Mouse (Mus musculus) heart, postnatal 25 days (tissue): ENCODE data around the gene Scamp4. TPM values are rescaled to one million over a fixed set of nuclear protein-coding genes. Genes with fewer than 3 reads are reported as not detected.
A peak's percentile ranks its signal among the peaks of the same experiment; 100 is the strongest.
"Not testable (repeated sequence)": the region's sequence is repeated elsewhere in the genome, so short reads cannot be mapped to it uniquely, and the experiment has no call there.

ENCODE experiments used
- DNase-seq: peaks from one replicate; pipeline ENCODE4 v3.0.0; 2022; ENCODE audit warnings: low spot score
- intact Hi-C: fragments of 180-260 bp; cut with DNase I; formaldehyde crosslinking; loops from one replicate; pipeline ENCODE4 v1.15.1; 2025
- total RNA-seq, 2 experiments: library from RNA; stranded (reverse); gene quantifications; 2 replicates each; pipeline ENCODE4 v1.2.3; 2021

Gene Scamp4
- total RNA-seq, 2 experiments from 2014 or later: 21.0 to 21.7 TPM

DNA sequence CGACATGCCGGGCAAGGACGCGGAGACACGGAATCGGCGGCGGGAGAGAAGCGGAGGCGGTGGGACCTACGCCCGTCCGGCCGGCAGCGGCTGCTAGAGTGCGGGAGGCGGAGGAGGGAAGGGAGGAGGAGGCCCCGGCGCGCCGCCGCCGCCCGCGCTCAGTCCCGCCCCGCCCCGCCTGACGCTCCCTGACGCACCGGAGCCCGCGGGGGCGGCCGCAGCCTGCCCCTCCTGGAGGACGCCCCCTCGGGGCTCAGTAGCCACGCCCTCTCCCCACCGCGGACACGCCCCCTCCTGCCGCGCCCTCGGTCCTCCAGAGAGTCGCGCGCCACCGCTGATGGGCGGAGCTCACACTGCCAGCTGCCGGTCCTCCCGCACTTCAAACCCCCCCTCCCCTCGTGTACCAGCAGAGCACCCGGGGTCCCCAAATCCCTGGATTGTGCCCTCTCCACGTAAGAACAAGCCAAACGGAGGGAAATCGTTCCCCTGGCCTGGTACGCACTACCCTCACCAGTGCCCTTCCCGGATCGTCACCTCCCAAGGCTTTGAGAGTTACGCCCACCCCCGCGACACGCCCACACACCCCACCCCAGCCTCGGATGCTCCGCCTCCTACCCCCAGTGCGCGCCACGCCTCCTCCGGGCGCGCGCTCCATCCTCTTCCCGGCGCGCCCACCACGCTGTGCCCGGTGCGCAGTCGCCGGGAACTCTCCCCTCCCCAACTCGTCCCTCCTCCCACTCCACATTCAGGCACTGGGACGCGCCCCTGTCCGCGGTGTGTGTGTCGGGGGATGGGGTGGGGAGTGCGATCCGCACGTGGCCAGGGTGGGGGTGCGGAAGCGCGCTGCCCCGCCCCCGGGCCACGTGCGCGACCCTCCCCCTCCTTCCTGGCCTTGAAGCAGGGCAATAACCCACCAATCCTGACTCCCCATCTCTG lies 25.2 kb upstream of the Scamp4 start, which contains the start of gene Klf16:
Gene Klf16 (minus strand): TSS at position 127 of the 936 bp plus-strand sequence.
- intact Hi-C loops: no loop called here
- peak; percentile 96 for DNase-seq

DNA sequence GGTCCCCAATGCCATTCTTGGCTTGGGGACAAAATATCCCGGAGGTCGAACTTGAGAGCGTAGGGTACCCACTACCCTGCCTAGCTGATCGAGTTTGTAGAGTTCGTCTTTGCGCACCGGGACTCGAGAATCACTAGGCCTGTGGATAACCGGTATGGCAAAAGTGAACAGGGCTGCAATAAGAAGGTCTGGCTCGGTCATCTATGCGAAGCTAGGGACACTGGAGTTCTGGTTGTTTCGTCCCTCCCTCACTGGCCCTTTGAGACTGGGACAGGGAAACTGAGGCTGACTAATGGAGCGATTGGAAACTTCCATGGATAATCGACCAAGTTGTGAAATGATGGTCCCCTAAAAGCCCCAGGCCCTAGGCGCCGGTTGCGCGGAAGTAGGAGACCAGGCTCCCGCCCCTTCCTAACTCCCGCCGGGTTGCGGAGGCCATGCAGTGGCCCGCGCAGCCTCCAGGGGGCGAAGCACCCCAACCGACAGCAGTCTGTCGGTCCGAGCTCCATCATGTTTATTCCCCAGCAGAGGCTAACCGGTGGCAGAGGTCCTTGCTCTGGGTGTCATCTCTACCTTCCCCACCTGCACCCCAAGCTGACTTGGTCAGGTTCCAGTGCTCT lies 24.4 kb upstream of the Scamp4 start:
- intact Hi-C loops: no loop called here
- peak; percentile 77 for DNase-seq

DNA sequence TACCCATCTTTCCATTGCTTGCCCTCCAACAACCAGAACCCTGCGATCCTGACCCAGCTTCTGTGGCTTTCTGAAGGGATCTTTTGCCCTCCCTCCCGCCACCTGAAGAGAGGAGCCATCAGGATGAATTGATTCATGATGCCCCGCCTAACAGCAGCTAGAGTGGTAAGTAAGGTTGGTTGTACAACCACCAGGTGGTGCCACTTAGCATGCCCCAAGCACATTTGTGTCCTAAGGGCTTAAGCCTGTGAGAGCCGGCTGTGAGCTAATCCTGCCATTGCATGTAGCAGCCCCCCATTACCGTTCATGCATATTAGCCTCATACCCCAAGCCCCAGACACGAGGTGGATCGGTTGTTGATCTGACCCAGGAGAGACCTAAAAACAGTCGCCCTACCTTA lies 23.8 kb upstream of the Scamp4 start:
- intact Hi-C loops: no loop called here
- no peak for DNase-seq

DNA sequence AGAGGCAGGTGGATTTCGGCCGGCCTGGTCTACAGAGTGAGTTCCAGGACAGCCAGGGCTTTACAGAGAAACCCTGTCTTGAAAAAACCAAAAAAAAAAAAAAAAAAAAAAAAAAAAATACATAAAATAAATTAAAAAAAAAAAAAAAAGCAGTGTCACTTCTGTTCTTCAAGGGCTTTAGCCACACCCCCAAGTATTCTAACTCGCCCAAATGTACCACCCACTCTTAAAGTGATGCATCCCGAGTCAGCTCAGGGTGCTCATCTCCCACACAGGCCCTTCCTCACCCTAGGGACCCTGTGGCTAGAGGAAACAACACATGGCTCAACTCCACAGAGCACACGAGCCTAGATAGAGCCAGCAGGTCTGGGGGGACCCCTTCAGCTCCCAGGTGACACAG lies 19.6 kb upstream of the Scamp4 start:
- intact Hi-C loops: no loop called here
- no peak for DNase-seq

DNA sequence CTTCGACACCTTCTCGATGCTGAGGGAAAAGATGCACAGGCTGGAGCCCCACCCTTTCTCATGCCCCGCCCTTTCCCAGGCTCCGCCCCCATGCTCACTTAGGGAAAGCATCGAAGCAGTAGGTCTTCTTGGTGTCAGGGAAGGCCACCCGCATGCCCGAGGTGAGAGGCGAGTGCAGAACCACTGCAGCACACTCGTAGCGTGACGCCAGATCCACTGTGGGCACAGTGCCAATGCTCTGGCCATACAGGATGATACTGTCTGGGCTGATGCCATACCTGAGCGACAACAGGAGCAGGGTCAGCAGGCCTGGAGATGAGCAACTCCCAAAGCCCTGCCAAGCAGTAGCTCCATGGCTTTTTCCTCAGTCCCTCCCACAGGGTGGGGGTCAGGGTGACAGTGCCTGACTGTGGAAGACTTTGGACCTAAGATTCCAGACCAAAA lies 18.6 kb upstream of the Scamp4 start:
- DNase-seq: no peak
- intact Hi-C loops: no loop called here

DNA sequence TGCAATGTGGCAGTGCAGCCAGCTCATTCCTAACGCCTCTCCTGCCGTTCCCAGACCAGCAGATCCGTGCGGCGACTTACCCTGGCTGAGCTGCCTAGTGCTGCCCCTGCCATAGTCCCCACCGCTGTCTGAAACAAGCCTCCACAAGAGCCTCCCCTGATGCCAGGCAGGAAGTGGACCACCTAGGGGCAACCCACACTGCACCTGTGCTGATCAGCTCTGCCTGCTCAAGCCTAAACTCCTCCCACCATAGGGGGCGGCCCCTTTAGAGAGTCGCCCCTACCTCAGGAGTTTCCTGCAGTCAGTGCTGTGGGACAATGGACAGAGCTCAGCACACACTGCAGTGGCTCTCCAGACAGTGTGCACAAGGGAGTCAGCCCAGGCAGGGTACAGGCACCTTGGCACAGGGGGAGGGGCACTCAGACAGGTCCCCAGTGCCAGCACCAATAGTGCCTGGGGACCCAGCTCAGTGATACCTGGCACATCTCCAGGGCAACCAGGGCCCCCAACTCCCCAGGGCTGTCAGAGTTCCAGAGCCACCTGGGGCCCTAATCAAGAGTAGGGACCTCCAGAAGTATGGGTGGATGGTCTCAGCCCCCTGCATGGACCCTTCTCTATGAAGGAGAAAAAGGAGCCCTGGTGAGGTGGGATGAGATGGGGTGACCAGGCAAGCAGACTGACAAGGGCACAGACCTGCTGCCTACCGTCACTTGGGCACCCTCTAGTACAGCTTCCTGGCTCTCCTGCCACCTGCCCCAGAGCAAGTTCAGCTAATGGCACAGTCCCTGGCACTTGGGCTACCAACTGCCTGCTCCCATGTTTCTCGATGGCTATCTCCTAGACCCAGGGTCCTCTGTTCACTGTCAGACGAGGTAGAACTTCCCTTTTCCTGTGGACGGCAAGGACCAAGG lies 17.8 kb upstream of the Scamp4 start:
- no peak for DNase-seq
- intact Hi-C loops: no loop called here

DNA sequence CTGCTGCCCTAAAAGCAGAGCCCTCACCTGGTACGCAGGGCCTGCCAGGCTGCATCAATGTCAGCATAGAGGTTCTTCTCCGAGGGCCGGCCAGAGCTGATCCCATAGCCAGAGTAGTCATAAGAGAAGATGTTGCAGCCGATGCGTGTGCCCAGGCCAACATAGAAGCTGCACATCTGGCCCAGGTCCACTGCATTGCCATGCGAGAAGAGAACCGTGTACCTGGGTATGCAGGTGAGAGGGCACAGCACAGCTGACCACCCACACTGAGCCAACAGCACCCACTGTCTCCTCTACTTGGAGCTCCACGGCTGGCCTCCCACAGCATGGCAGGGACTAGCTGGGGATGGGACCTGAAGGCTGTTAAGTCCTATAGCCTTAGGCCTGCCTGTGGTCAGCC lies 17.1 kb upstream of the Scamp4 start:
- DNase-seq: no peak
- intact Hi-C loops: no loop called here

DNA sequence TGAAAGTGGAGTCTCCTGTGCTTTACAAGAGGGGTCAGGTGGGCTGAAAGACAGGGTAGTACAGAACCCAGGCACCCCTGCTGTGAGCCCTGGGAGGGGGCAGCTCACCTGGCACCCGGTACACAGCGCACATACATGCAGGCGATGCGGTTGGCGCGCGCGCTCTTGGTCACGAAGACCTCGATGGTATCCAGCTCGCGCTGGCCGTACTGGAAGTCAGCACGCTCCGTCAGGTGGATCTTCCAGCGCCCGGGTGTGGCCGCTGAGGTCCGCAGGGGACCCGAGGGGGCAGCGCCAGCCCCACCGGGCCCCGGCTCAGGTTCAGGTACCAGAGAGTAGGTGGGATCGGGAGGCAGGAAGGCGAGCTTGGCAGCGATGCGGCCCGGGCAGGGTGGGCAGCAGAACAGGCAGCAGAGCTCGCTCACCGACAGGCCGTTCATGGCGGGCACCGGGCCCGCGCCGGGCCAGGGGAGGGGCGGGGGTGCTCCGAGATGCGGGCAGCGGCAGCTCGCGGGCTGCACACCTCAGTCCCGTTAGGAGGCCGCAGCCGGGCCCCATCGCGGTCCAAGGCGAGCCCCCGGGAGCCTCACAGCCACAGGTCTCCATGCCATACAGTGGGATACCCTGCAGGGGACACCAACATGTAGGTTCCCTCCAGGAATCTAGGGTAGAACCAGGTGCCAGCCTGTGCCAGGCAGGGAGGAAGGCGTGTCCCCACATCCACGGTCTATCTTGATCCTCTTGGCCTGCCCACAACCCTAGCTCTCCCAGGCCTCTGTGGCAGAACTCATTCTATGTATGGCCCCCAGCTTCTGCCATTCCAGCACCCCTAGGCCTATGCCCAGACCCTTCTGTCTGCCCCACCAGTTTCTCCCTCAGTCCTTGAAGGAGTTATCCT lies 16.0 kb upstream of the Scamp4 start:
- DNase-seq: no peak
- intact Hi-C loops: no loop called here

DNA sequence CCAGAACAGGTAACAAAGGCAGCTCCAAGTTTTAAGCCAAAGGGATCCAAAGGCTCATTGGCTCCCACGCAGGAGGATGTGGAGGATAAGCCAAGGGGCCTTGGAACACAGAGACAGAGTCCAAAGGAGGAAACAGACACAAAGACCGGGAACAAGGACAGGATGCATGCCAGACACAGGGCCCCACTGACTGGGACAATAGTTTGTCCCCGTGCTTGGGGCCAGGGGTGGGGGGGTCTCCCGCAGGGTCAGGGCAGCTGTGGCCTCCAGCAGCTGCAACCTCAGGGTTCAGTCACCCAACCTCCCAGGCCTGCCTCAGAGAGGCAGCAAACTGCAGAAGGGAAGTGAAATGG lies 15.4 kb upstream of the Scamp4 start:
- DNase-seq: no peak
- intact Hi-C loops: no loop called here

DNA sequence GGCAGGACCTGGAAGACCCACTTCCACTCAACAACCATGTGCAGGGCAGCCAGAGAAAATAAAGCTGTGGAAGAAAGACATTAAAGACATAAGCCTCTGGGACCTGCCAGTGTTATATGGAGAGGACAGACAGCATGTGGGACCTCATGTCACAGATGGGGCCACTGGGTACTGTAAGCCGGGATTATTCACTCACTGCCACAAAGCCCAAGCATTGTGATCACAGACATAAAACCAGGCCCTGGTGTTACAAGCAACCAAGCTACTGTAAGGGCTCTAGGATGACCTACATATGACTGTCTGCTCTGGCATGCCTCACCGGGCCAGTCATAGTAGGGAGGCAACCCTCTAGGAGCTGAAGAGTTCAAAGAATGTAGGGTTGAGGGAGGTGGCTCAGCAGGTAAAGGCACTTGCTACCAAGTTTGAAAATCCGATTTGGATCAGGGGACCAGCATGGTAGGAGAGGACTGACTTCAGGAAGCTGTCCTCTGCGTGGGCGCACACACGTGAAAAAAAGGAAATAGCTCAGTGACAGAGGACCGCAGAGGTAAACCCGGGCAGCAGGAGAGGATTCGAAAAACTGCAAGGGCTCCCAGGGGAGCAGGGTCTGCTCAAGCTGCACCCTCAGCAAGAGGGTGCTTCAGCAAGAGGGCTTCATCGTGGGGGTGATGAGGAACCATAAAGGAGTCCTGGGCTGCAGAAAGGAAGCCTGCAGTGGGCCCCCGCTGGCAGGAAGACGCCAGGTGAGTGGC lies 13.4 kb upstream of the Scamp4 start:
- intact Hi-C loops: no loop called here
- DNase-seq: no peak

DNA sequence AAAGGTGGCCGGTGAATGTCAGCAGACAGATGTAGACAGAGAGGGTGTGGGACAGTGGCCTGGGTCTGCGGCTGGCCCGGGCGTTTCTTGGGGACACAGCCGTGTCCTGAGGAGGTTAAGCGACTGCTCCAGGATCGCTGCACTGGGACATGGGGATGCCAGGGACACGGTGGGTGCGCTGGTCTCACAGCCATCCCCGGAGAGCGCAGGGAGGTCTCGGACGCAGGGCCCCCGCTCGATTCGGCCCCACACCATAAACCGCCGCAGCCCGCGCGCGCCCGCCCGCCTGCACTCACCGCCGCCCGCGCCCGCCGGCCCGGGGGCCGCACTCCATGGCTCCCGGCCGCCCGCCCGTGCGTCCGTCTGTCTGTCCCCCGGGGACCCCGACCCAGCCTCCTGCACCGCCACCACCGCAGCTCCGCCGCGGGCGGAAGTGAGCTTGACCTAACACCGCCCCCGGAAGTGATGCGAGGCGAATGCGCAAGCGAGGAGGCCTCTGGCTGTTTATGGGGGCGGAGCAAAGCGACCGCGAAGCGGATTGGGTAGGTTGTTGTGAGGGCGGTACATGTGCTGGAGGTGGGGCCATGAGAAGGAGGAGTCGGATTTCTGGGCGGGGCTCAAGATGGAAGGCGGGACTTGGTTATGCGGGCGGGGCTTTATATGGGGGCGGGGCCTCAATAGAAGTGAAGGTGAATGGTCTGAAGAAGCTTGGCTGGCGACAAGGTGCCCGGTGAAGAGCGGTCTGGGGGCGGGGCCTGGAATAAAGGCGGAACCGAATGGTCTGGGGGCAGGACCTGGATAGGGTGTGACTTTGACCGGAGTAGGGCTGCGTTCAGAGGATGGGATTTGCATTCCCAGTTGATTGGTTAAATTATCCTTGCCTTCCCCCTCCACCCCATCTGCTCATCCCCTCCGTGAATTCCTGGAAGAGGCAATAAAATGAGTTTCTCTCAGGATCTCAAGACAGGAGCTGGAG lies 12.5 kb upstream of the Scamp4 start, which contains the start of gene Abhd17a:
Gene Abhd17a (minus strand): TSS at position 463 of the 976 bp plus-strand sequence.
- intact Hi-C loops: loop anchor here (2.0 kb wide), 1 partner anchor 35 kb away; no protein-coding TSS in a partner anchor
- peak; percentile 91 for DNase-seq

DNA sequence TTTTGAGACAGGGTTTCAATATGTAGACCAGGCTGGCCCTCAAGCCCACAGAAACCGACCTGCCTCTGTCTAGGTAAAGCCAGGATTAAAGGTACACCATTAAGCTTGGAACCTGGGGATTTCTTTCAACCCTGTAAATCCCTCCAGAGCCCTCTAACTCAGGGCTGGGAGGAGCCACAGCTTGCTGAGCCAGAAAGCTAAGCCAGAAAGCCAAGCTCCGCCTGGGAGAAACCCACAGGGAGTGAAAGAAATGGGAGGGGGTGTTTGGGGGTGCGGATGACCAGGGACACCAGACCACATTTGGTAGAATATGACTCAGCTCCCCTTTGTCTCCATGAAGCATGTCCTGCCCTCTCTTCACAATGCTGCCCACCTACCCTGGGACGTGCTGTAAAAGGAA lies 6.4 kb upstream of the Scamp4 start:
- intact Hi-C loops: no loop called here
- no peak for DNase-seq

DNA sequence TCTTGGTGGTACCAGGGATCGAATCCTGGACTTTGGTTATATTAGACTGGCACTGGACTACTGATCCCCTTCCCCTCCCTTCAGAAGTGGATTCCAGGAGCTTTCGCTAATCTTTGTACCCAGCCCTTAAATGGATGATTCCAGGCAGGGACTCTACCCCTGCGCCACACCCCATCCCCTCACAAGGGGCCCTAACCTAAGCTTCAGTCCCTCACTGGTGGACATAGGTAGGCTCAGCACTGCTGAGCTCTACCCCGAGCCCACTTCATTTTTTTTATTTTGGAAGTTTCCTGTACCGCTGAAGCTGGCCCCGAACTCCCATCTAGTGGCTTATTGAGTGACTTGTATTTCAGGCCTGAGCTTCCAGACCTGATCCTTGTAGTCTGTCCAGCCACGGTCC lies 692 bp downstream of the Scamp4 start:
- intact Hi-C loops: loop anchor here (2.0 kb wide), 1 partner anchor 17 kb away; no protein-coding TSS in a partner anchor
- DNase-seq: no peak

DNA sequence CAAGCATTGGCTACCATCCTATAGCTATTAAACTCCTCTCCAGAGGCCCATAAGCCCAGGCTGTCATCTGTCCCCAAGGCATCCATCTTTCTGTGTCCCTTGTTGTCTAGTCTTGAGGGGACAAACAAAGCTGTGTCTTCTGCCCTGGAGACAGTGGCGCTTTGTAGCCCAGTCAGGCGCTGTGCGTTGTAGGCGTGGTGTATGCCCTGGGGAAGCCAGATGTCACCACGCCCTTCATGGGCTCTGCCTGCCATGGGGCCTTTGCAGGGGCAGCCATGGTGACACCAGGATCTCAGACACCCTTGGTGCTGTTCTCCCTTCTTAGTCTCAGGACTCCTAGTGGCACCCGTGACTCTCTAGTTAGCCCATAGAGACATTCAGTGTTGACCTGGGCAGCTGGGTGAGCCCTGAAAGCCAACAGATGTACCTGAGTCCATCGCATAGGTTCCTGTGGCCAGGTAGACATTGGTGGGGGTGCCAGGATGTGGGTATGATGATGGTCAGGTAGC lies 1.4 kb downstream of the Scamp4 start:
- intact Hi-C loops: no loop called here
- DNase-seq: no peak

DNA sequence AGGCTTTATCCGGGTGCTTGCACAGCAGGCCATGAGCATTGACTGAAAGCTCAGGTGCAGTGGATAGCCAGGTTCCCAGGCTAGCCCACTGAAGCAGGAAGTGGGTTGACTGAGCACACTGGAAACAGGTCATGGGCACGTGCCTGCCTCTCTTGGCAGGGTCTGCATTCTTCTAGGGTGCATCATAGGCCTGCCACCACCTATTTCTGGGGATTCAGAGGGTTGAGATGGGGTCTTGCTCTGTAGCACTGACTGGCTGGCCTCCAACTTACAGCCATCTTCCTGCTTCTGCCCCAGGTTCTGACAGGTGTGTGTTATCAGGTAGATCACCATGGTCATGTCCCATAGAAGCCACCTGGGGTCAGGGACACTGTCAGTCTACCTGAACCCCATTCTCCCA lies 2.3 kb downstream of the Scamp4 start:
- intact Hi-C loops: no loop called here
- DNase-seq: no peak

DNA sequence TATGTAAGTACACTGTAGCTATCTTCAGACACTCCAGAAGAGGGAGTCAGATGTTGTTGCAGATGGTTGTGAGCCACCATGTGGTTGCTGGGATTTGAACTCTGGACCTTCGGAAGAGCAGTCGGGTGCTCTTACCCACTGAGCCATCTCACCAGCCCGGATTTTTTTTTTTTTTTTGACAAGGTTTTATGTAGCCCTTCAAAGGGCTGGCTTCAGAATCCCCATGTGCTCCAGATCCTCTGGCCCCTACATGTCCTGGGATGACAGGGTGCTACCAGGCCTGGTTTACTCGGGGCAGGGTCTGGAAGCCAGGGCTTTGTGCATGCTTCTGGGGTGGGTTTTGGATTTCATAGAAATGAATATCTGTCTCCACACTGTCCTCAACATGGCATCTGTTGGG lies 3.0 kb downstream of the Scamp4 start, which contains the start of gene Gm49322:
Gene Gm49322 (plus strand): TSS at position 301 of the 400 bp plus-strand sequence.
- DNase-seq, intact Hi-C loops: not testable (repeated sequence)

DNA sequence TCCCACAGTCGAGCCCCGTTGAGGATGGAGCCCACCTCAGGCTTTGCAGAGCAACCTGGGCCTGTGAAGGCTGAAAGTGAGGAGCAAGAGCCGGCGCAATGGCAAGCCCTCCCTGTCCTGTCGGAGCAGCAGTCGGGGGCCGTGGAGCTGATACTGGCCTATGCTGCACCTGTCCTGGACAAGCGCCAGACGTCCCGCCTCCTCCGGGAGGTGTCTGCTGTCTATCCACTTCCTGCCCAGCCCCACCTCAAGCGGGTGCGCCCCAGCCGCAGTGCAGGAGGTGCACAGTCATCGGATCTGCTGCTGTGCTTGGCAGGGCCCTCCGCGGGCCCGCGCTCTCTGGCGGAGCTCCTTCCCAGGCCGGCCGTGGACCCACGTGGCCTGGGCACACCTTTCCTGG lies 3.6 kb downstream of the Scamp4 start:
- intact Hi-C loops: no loop called here

More for the DNA sequence above, 3.6 kb downstream of the Scamp4 start:
- DNase-seq: no peak
